Mouse (Mus musculus): Measurements from ENCODE around the gene Cpm. TPM values are rescaled to one million over a fixed set of nuclear protein-coding genes. Genes with fewer than 3 reads are reported as not detected.
"Not testable (repeated sequence)": the region's sequence is repeated elsewhere in the genome, so short reads cannot be mapped to it uniquely, and the experiment has no call there.

Gene Cpm
- polyA plus RNA-seq, 1 experiment from 2014 or later, result 57.7 TPM

DNA sequence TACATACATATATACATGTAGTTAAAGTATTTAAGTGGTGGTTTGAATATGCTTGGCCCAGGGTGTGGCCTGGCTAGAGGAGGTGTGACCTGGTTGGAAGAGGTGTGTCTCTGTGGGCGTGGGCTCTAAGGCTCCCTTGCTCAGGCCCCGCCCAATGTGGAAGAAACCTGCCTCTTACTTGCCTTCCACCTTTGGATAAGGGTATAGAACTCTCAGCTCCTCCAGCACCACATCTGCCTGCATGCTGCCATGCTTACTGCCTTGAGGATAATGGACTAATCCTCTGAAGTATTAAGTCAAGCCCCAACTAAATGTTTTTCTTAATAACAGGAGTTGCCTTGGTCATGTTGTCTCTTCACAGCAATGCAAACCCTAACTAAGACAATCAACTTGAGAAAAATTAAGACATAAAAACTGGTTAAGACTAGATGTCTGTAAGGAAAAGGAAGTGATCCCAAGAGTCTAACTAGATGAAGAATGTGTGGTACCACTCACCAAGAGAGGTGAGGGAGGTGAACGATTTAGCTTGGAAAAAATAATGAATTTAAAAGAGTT lies 68.3 kb downstream of the Cpm start:
- Histone ChIP-seq H3K4me3 (replicated peaks) (no peak overlapping the region), H3K4me1 (no peaks in the 10 kb centered on the region), H3K27ac (no peak overlapping the region), H3K9me3 (no peaks in the 10 kb centered on the region), H3K4me2 (no peak overlapping the region), H3K9ac (no peak overlapping the region), H3K36me3 (peaks cover 65% of the 10 kb centered on the region), H3K27me3 (replicated peaks) (no peaks in the 10 kb centered on the region)
- no peak for ATAC-seq (ENCODE audit: insufficient read depth, low FRiP score, low read depth)
- WGBS, result 88% methylated on average over 3 of the region's 3 CpGs

GRCm38 (mm10) chr10:117698313-117699138 lies 69.2 kb downstream of the Cpm start:
- Histone ChIP-seq H3K27me3 (replicated peaks) (no peaks in the 10 kb centered on the region), H3K36me3 (peaks cover 68% of the 10 kb centered on the region), H3K9me3 (no peaks in the 10 kb centered on the region), H3K27ac (no peak overlapping the region), H3K4me2 (no peak overlapping the region), H3K9ac (no peak overlapping the region), H3K4me3 (replicated peaks) (no peak overlapping the region), H3K4me1 (no peaks in the 10 kb centered on the region)
- WGBS, result 92% methylated on average over 10 of the region's 10 CpGs
- no peak for ATAC-seq (ENCODE audit: insufficient read depth, low FRiP score, low read depth)

DNA sequence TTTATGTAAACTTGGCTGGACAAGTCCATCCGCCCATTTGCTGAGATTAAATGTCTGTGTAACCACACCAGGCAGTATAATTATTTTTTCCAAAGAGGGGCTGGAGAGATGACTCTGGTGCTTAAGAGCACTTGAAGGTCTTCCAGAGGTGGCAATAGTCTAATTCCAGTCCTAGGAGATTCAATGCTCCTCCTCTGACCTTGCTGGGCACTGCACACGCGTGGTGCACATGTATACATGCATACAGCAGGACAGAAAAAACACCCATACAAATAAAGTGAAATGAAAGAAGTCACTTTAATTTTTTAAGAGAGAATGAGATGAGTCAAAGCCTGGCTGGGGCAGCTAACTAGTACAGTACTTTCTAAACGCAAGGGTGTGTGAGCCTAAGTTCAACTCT lies 70.6 kb downstream of the Cpm start:
- ATAC-seq (ENCODE audit: insufficient read depth, low FRiP score, low read depth), result no peak
- H3K27ac ChIP-seq, result no peak overlapping the region
- no peak overlapping the region for H3K4me2 ChIP-seq
- no peaks in the 10 kb centered on the region for H3K9me3 ChIP-seq
- H3K36me3 ChIP-seq, result peaks cover 62% of the 10 kb centered on the region
- H3K4me1 ChIP-seq, result no peaks in the 10 kb centered on the region
- no peaks in the 10 kb centered on the region for H3K27me3 ChIP-seq (replicated peaks)
- 98% methylated on average over 4 of the region's 4 CpGs for WGBS
- no peak overlapping the region for H3K9ac ChIP-seq
- H3K4me3 ChIP-seq (replicated peaks), result no peak overlapping the region

DNA sequence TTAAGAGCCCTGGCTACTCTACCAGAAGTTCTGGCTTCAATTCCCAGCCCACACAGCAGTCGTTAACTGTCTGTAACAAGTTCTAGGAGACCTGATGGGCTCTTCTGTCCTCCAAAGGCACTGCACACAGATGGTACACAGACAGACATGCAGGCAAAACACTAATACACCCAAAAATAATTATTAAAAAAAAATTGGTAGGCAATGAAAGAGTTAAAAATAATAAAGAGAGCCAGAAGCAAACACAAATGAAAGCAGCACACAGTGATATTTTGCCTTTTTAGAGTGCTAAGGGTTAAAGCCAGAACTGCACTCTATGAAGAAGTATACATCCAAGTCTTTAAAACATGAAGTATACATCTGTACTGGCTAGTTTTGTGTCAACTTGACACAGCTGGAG lies 71.2 kb downstream of the Cpm start:
- peaks cover 63% of the 10 kb centered on the region for H3K36me3 ChIP-seq
- 100% methylated on average over 1 of the region's 1 CpGs for WGBS

DNA sequence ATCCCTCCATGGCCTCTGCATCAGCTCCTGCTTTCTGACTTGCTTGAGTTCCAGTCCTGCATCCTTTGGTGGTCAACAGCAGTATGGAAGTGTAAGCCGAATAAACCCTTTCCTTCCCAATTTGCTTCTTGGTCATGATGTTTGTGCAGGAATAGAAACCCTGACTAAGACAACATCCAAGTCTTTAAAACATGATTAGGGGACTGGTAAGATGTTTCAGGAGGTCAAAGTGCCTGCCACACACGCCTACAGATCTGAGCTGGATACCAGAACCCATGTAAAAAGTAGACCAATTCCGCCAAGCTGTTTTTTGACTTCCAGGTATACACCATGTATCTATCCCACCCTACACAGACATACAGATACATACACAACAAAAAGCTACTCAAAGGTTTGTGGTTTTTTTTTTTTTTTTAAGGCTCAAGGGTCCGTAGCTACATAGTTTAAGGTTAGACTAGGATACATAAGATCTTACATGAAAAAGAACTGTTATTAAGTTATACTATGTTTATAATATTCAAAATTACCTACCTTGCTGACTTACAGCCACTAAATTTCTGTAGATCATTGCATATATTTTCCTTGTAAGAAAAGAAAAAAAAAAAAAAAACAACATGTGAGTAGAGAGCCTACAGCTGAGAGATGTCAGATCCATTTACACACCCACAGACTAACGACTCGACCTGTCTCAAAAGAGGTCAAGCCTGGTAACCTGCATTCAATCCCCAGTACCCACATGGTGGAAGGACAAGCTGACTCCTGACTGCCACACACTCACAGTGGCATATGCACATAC lies 71.9 kb downstream of the Cpm start:
- H3K4me2 ChIP-seq, result no peak overlapping the region
- no peak overlapping the region for H3K27ac ChIP-seq
- H3K27me3 ChIP-seq (replicated peaks), result no peaks in the 10 kb centered on the region
- peaks cover 57% of the 10 kb centered on the region for H3K36me3 ChIP-seq
- H3K4me3 ChIP-seq (replicated peaks), result no peak overlapping the region
- 86% methylated on average over 6 of the region's 6 CpGs for WGBS
- H3K4me1 ChIP-seq, result no peaks in the 10 kb centered on the region
- no peaks in the 10 kb centered on the region for H3K9me3 ChIP-seq
- ATAC-seq (ENCODE audit: insufficient read depth, low FRiP score, low read depth), result no peak
- H3K9ac ChIP-seq, result no peak overlapping the region

More for the DNA sequence above, 71.2 kb downstream of the Cpm start:
- H3K4me3 ChIP-seq (replicated peaks), result no peak overlapping the region
- no peaks in the 10 kb centered on the region for H3K9me3 ChIP-seq
- no peaks in the 10 kb centered on the region for H3K27me3 ChIP-seq (replicated peaks)
- H3K4me1 ChIP-seq, result no peaks in the 10 kb centered on the region
- no peak overlapping the region for H3K4me2 ChIP-seq
- ATAC-seq (ENCODE audit: insufficient read depth, low FRiP score, low read depth), result no peak
- H3K27ac ChIP-seq, result no peak overlapping the region
- H3K9ac ChIP-seq, result no peak overlapping the region

- ATAC-seq (ENCODE audit: insufficient read depth, low FRiP score, low read depth), result no peak
- Histone ChIP-seq H3K9ac (no peak overlapping the region), H3K36me3 (peaks cover 63% of the 10 kb centered on the region), H3K4me1 (no peaks in the 10 kb centered on the region), H3K4me2 (no peak overlapping the region), H3K27ac (no peak overlapping the region), H3K4me3 (replicated peaks) (no peak overlapping the region), H3K27me3 (replicated peaks) (no peaks in the 10 kb centered on the region), H3K9me3 (no peaks in the 10 kb centered on the region)
- 97% methylated on average over 6 of the region's 6 CpGs for WGBS
Observed at GRCm38 (mm10) chr10:117702024-117702833, 72.9 kb downstream of the Cpm start.

GRCm38 (mm10) chr10:117703506-117703905 lies 74.2 kb downstream of the Cpm start:
- H3K27me3 ChIP-seq (replicated peaks), result no peaks in the 10 kb centered on the region
- H3K4me3 ChIP-seq (replicated peaks), result no peak overlapping the region
- no peaks in the 10 kb centered on the region for H3K4me1 ChIP-seq
- ATAC-seq (ENCODE audit: insufficient read depth, low FRiP score, low read depth), result no peak
- H3K27ac ChIP-seq, result no peak overlapping the region
- WGBS, result 78% methylated on average over 3 of the region's 3 CpGs
- H3K4me2 ChIP-seq, result no peak overlapping the region
- no peak overlapping the region for H3K9ac ChIP-seq
- H3K9me3 ChIP-seq, result no peaks in the 10 kb centered on the region
- H3K36me3 ChIP-seq, result peaks cover 55% of the 10 kb centered on the region

DNA sequence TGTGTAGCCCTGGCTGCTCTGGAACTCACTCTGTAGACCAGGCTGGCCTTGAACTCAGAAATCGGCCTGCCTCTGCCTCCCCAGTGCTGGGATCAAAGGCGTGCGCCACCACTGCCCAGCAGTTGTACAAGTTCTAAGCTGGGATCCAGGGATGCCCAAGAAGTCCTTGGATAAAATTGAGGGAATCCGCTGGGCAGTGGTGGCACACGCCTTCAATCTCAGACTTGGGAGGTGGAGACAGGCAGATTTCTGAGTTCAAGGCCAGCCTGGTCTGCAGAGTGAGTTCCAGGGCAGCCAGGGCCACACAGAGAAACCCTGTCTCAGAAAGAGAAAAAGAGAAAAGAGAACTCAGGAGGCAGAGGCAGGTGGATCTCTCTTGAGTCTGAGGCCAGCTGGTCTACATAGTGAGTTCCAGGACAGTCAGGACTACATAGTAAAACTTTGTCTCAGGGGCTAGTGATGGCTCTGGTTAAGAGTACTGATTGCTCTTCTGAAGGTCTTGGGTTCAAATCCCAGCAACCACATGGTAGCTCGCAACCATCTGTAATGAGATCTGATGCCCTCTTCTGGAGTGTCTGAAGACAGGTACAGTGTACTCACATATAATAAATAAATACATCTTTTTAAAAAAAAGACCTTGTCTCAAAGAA lies 75.1 kb downstream of the Cpm start:
- ATAC-seq (ENCODE audit: insufficient read depth, low FRiP score, low read depth), result not testable (repeated sequence)

GRCm38 (mm10) chr10:117704964-117705335 lies 75.7 kb downstream of the Cpm start:
- H3K9me3 ChIP-seq, result no peaks in the 10 kb centered on the region
- H3K4me3 ChIP-seq (replicated peaks), result no peak overlapping the region
- WGBS, result 92% methylated on average over 6 of the region's 6 CpGs
- 0 out of 2 replicates have a peak, but pooled peaks cover 4% of the 10 kb centered on the region for H3K4me1 ChIP-seq
- ATAC-seq (ENCODE audit: insufficient read depth, low FRiP score, low read depth), result no peak
- no peaks in the 10 kb centered on the region for H3K27me3 ChIP-seq (replicated peaks)
- H3K9ac ChIP-seq, result no peak overlapping the region
- H3K4me2 ChIP-seq, result no peak overlapping the region
- H3K36me3 ChIP-seq, result peaks cover 41% of the 10 kb centered on the region
- no peak overlapping the region for H3K27ac ChIP-seq

More for the DNA sequence above, 75.1 kb downstream of the Cpm start:
- H3K4me1 ChIP-seq; H3K27ac ChIP-seq; H3K9ac ChIP-seq; H3K9me3 ChIP-seq; H3K4me2 ChIP-seq; H3K4me3 ChIP-seq (replicated peaks); H3K27me3 ChIP-seq (replicated peaks): not testable (repeated sequence)
- H3K36me3 ChIP-seq, result peaks cover 46% of the 10 kb centered on the region
- WGBS, result 94% methylated on average over 6 of the region's 6 CpGs

DNA sequence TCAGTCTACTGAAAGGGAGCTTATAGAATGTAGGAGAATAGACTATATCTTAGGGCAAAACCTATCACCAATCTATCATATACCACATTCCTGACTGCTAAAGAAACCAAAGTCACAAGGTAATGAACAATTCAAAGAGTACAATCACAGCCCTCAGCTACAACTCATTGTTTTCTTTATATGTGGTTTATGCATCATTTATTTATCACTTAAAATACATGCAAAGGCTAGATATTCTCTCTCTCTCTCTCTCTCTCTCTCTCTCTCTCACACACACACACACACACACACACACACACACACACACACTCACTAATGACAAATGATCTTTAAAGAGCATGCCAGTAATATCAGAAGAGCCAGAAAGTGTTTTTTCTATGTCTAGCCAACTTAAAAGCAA lies 76.5 kb downstream of the Cpm start:
- H3K9me3 ChIP-seq, result no peaks in the 10 kb centered on the region
- no peak overlapping the region for H3K4me2 ChIP-seq
- no peak overlapping the region for H3K4me3 ChIP-seq (replicated peaks)
- H3K36me3 ChIP-seq, result peaks cover 34% of the 10 kb centered on the region
- no peak overlapping the region for H3K27ac ChIP-seq
- H3K4me1 ChIP-seq, result 0 out of 2 replicates have a peak, but pooled peaks cover 4% of the 10 kb centered on the region
- H3K9ac ChIP-seq, result no peak overlapping the region
- no peaks in the 10 kb centered on the region for H3K27me3 ChIP-seq (replicated peaks)
- no peak for ATAC-seq (ENCODE audit: insufficient read depth, low FRiP score, low read depth)

DNA sequence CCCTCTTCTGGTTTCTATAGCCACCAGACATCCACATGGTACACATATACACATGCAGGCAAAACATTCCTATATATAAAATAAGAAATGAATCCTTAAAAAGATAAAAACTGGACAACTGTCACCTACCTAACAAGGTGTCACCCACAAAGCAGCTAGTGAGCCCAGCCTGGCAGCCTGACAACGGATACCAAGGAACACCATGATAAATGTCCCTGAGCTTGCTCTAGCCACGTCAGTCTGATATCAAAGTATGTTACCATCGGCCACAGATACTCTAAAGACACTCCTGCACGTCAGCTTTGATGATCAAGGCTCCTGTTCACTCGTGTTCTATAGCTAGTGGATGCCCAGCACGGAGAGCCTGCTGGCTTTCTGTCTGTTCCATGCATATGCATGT lies 77.1 kb downstream of the Cpm start:
- WGBS, result 88% methylated on average over 6 of the region's 6 CpGs
- ATAC-seq (ENCODE audit: insufficient read depth, low FRiP score, low read depth), result no peak

More for the DNA sequence above, 77.1 kb downstream of the Cpm start:
- Histone ChIP-seq H3K4me3 (replicated peaks) (no peak overlapping the region), H3K36me3 (peaks cover 34% of the 10 kb centered on the region), H3K4me2 (no peak overlapping the region), H3K27me3 (replicated peaks) (no peaks in the 10 kb centered on the region), H3K4me1 (peaks cover 7% of the 10 kb centered on the region; the same call in 1 of the 2 replicates), H3K27ac (no peak overlapping the region), H3K9ac (no peak overlapping the region), H3K9me3 (no peaks in the 10 kb centered on the region)

All from stomach, embryonic 15.5 days (tissue).